Mouse (Mus musculus) spleen, adult 2 months (tissue): ENCODE data around the gene Ptpn12.
"Not testable (repeated sequence)": the region's sequence is repeated elsewhere in the genome, so short reads cannot be mapped to it uniquely, and the experiment has no call there.

ENCODE experiments used
- CTCF ChIP-seq: fragments of 200-500 bp; IDR thresholded peaks from 2 replicates; pipeline ENCODE4 v1.5.1; 2011; ENCODE audit warnings: mild to moderate bottlenecking, inconsistent platforms; ENCODE audit not compliant: insufficient read depth, insufficient read length, insufficient replicate concordance; ENCODE audit errors: extremely low read depth
- POLR2A ChIP-seq: fragments of 200-500 bp; IDR thresholded peaks from 2 replicates; pipeline ENCODE4 v1.6.1; 2011; ENCODE audit warnings: low read depth, low read length, inconsistent platforms

DNA sequence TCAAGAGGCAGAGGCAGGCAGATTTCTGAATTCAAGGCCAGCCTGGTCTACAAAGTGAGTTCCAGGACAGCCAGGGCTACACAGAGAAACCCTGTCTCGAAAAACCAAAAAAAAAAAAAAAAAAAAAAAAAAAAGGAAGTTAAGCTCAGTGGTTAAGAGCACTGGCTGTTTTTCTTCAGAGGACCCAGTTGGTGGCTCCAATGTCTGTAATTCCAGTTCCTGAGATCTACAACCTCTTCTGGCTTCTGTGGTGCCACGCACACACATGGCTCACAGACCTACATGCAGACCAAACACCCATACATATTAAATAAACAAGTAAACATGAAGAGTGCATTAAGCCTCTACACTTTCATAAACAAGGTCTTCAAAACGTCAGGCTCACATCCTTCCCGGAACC, 111.9 kb downstream of the Ptpn12 start:
- not testable (repeated sequence) for TF ChIP-seq CTCF, POLR2A
